Mouse (Mus musculus) gastrocnemius, postnatal 36 days (tissue): ENCODE data around the gene Cdcp1. TPM values are rescaled to one million over a fixed set of nuclear protein-coding genes. Genes with fewer than 3 reads are reported as not detected.

ENCODE experiments used
- total RNA-seq, 2 experiments: library from RNA; stranded (reverse); gene quantifications; 2 replicates each; pipeline ENCODE4 v1.2.3; 2021

Gene Cdcp1
- total RNA-seq, 2 experiments from 2014 or later: 0.10 TPM; not detected in 1

Other genes starting within 250 kb of the Cdcp1 start
- gene Tmem42, start 194.7 kb downstream of the Cdcp1 start, total RNA-seq: 10 to 100 TPM in 1 of 2 experiments, 1 to 10 TPM in 1; 9.2 to 10.6 TPM
- not detected for gene Tgm4, start 181.3 kb downstream of the Cdcp1 start, total RNA-seq
- 10 to 100 TPM; 47.5 to 56.3 TPM for gene Zdhhc3, start 102.8 kb downstream of the Cdcp1 start, total RNA-seq
- 10 to 100 TPM; 16.6 to 19.7 TPM for gene Exosc7, start 102.8 kb downstream of the Cdcp1 start, total RNA-seq
- 10 to 100 TPM; 36.8 to 42.0 TPM for gene Clec3b, start 65.1 kb downstream of the Cdcp1 start, total RNA-seq
- under 1 TPM; 0.76 to 0.89 TPM for gene Tmem158, start 44.7 kb upstream of the Cdcp1 start, total RNA-seq
- 10 to 100 TPM; 37.6 to 59.0 TPM for gene Lars2, start 150.9 kb upstream of the Cdcp1 start, total RNA-seq